Mouse (Mus musculus) kidney, postnatal 36 days (tissue): ENCODE data around the gene Fam107a.

Experiments used
- DNase-seq, 2 experiments: peaks; one replicate each; pipeline ENCODE4 v3.0.0; 2021 to 2022; ENCODE audit warnings: mixed read lengths in 2 of 2

The Fam107a gene

GRCm38 (mm10) chr14:8256072-8256471 is 61.8 kb downstream of the Fam107a start:
- DNase-seq: no peak

GRCm38 (mm10) chr14:8255076-8255729 is 62.6 kb downstream of the Fam107a start:
- peak; percentile 72 to 88 for DNase-seq

GRCm38 (mm10) chr14:8251330-8251885 is 66.4 kb downstream of the Fam107a start:
- DNase-seq: no peak

GRCm38 (mm10) chr14:8250141-8250871 is 67.5 kb downstream of the Fam107a start:
- no peak for DNase-seq

- no peak for DNase-seq
These were observed 68.6 kb downstream of the Fam107a start for GRCm38 (mm10) chr14:8249206-8249605.

DNA sequence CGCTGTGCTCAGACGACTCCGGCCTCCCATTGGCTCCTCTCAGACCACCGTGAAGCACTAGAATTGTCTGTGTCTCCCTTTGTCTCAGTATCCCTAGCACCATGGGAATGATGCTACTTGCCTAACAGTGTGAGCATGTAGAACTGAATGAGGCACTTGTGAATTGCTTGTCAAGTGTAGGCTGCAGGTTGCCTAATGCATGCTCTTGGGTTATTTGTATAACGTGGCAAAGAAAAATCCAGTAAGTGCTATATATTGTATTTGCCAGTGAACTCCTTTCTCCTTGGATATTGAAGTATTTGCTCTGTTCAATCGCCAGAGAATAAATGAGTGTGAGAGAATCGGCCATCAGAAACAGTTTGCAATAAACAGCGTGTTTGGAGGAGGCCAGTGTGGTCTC is 70.9 kb downstream of the Fam107a start:
- no peak for DNase-seq
